In genomic region chr10:25448676-25449075, GRCm38 (mm10) we compare ENCODE assay signal across 24 mouse cellular contexts.
DNase-seq lines count a peak whose midpoint lies in the region; ATAC-seq and TF ChIP-seq lines count a peak whose summit lies in the region.
"Had no signal": no experiment of that assay in that cellular context is flagged by ENCODE, and none has a peak within 500 bp of the region (broad histone marks: within the 10 kb centered on the region; RNA-seq: fewer than 3 reads in every experiment).

No protein-coding gene starts in this region.

- H3K4me1 ChIP-seq in heart, embryonic 10.5 days = peaks cover 29% of the 10 kb centered on the region; the same call in 1 of the 2 replicates
- peaks cover 43% of the 10 kb centered on the region for H3K4me1 ChIP-seq in heart, embryonic 13.5 days
- H3K4me1 ChIP-seq in neural tube, embryonic 12.5 days = peaks cover 4% of the 10 kb centered on the region; the same call in 1 of the 2 replicates
- H3K4me1 ChIP-seq: forebrain, embryonic 13.5 days had no signal

- TF ChIP-seq CTCF in layer of hippocampus, adult 2 months (conservative IDR thresholded peaks at IDR 0.05) = no peak

- no peak for DNase-seq in heart, embryonic 10.5 days (ENCODE audit: low spot score)
- no peak for DNase-seq in heart, postnatal 25 days (ENCODE audit: low spot score)
- DNase-seq in heart, adult 8-10 months (ENCODE audit: low spot score) = no peak
- DNase-seq in layer of hippocampus, adult 2 months (ENCODE audit: low spot score in 2 of 2) = no peak
- DNase-seq in layer of hippocampus, postnatal 10 days (ENCODE audit: low spot score in 2 of 2) = no peak
- DNase-seq in neural tube, embryonic 10.5 days (ENCODE audit: extremely low spot score, low spot score) = no peak
- DNase-seq: adrenal gland, postnatal 10 days; B cell, adult 2 months; cerebellum, adult 18-20 months; cerebellum, adult 9-10 months; cerebellum, postnatal 14 days; gastrocnemius, postnatal 10 days; gastrocnemius, postnatal 36 days; kidney, adult 18-20 months had no signal

- ATAC-seq in heart, embryonic 13.5 days (ENCODE audit: extremely low read depth, insufficient number of reproducible peaks, low FRiP score, low TSS enrichment) = no peak
- 0 out of 2 replicates have a peak, but pooled peaks have one; percentile 53 for ATAC-seq in neural tube, embryonic 12.5 days (ENCODE audit: low FRiP score, low read depth)
- ATAC-seq: forebrain, embryonic 13.5 days; forebrain, embryonic 16.5 days; intestine, embryonic 16.5 days; Patski had no signal

- intact Hi-C loops in heart, postnatal 25 days (cut with DNase I) = no loop called here

- 62% methylated on average over 4 of the region's 4 CpGs for WGBS in heart, embryonic 10.5 days
- WGBS in heart, embryonic 13.5 days = 50% methylated on average over 4 of the region's 4 CpGs
- 50% methylated on average over 4 of the region's 4 CpGs for whole genome bisulfite sequencing in neural tube, embryonic 12.5 days

- peaks cover 17% of the 10 kb centered on the region for H3K36me3 ChIP-seq in heart, embryonic 10.5 days
- H3K36me3 ChIP-seq in heart, embryonic 13.5 days = peaks cover 21% of the 10 kb centered on the region
- 0 out of 2 replicates have a peak, but pooled peaks cover 2% of the 10 kb centered on the region for H3K36me3 ChIP-seq in neural tube, embryonic 12.5 days
- H3K36me3 ChIP-seq: G1E had no signal

- H3K4me3 ChIP-seq in heart, embryonic 10.5 days = no peak overlapping the region
- H3K4me3 ChIP-seq in heart, embryonic 13.5 days = no peak overlapping the region
- no peak overlapping the region for H3K4me3 ChIP-seq in layer of hippocampus, adult 2 months
- H3K4me3 ChIP-seq in neural tube, embryonic 12.5 days = no peak overlapping the region
- H3K4me3 ChIP-seq: forebrain, embryonic 10.5 days; forebrain, embryonic 13.5 days; hindbrain, embryonic 12.5 days had no signal

- no peaks in the 10 kb centered on the region for H3K27me3 ChIP-seq in heart, embryonic 10.5 days (ENCODE audit: insufficient read depth, poor library complexity, severe bottlenecking)
- no peaks in the 10 kb centered on the region for H3K27me3 ChIP-seq in heart, embryonic 13.5 days (replicated peaks)
- H3K27me3 ChIP-seq in neural tube, embryonic 12.5 days (replicated peaks) = no peaks in the 10 kb centered on the region
- H3K27me3 ChIP-seq: CH12.LX; forebrain, embryonic 13.5 days; hindbrain, embryonic 12.5 days; Patski had no signal

- no peaks in the 10 kb centered on the region for H3K9me3 ChIP-seq in heart, embryonic 10.5 days
- no peaks in the 10 kb centered on the region for H3K9me3 ChIP-seq in heart, embryonic 13.5 days
- no peaks in the 10 kb centered on the region for H3K9me3 ChIP-seq in neural tube, embryonic 12.5 days
- H3K9me3 ChIP-seq: forebrain, embryonic 10.5 days; forebrain, embryonic 13.5 days; G1E; hindbrain, embryonic 12.5 days had no signal

- no peak overlapping the region for H3K9ac ChIP-seq in heart, embryonic 13.5 days
- H3K9ac ChIP-seq in neural tube, embryonic 12.5 days = no peak overlapping the region
- H3K9ac ChIP-seq: forebrain, embryonic 13.5 days; hindbrain, embryonic 12.5 days had no signal

- H3K4me2 ChIP-seq in heart, embryonic 13.5 days = no peak overlapping the region
- no peak overlapping the region for H3K4me2 ChIP-seq in neural tube, embryonic 12.5 days (replicated peaks)
- H3K4me2 ChIP-seq: forebrain, embryonic 13.5 days; hindbrain, embryonic 12.5 days had no signal

- H3K27ac ChIP-seq in heart, embryonic 10.5 days = 0 out of 2 replicates have a peak overlapping the region, but pooled peaks have one; percentile 16
- peak overlapping the region; percentile 56 for H3K27ac ChIP-seq in heart, embryonic 13.5 days (replicated peaks)
- peak overlapping the region; percentile 60 for H3K27ac ChIP-seq in layer of hippocampus, adult 2 months
- H3K27ac ChIP-seq in neural tube, embryonic 12.5 days = no peak overlapping the region
- H3K27ac ChIP-seq: forebrain, embryonic 13.5 days; hindbrain, embryonic 12.5 days had no signal
